In genomic region chr19:34772775-34773174, GRCm38 (mm10) we compare ENCODE assay signal across 9 mouse cellular contexts. TPM values are rescaled to one million over a fixed set of nuclear protein-coding genes. Genes with fewer than 3 reads are reported as not detected.
A peak's percentile ranks its signal among the peaks of the same experiment; 100 is the strongest.
DNase-seq lines count a peak whose midpoint lies in the region; ATAC-seq and TF ChIP-seq lines count a peak whose summit lies in the region.
"Had no signal": no experiment of that assay in that cellular context is flagged by ENCODE, and none has a peak within 500 bp of the region (broad histone marks: within the 10 kb centered on the region; RNA-seq: fewer than 3 reads in every experiment).

No protein-coding gene starts in this region.

- no peaks in the 10 kb centered on the region for H3K27me3 ChIP-seq in heart, adult 2 months (ENCODE audit: control insufficient read depth, insufficient read depth, low read length)
- H3K27me3 ChIP-seq in heart, embryonic 10.5 days (ENCODE audit: insufficient read depth, poor library complexity, severe bottlenecking), result no peaks in the 10 kb centered on the region
- H3K27me3 ChIP-seq in lung, embryonic 14.5 days (ENCODE audit: insufficient read depth, low read length), result no peaks in the 10 kb centered on the region
- H3K27me3 ChIP-seq in stomach, embryonic 16.5 days (ENCODE audit: control insufficient read depth, insufficient read depth, low read length), result no peaks in the 10 kb centered on the region
- H3K27me3 ChIP-seq: lung, embryonic 15.5 days had no signal

- no peak for TF ChIP-seq POLR2A in heart, adult 2 months (IDR thresholded peaks at IDR 0.05; ENCODE audit: insufficient read depth, low read depth, low read length)
- no peak for TF ChIP-seq POLR2A in brain, embryonic 14.5 days (IDR thresholded peaks at IDR 0.05; ENCODE audit: borderline replicate concordance, extremely low read depth, insufficient read depth, insufficient read length, poor library complexity, severe bottlenecking)

- H3K9me3 ChIP-seq in heart, embryonic 10.5 days, result no peaks in the 10 kb centered on the region
- H3K9me3 ChIP-seq in lung, embryonic 14.5 days (ENCODE audit: low read depth, low read length), result no peaks in the 10 kb centered on the region
- H3K9me3 ChIP-seq in stomach, embryonic 16.5 days (replicated peaks; ENCODE audit: control insufficient read depth, low read length), result no peaks in the 10 kb centered on the region
- H3K9me3 ChIP-seq: lung, embryonic 15.5 days had no signal

- ATAC-seq in lung, embryonic 14.5 days (ENCODE audit: insufficient read depth), result 0 out of 2 replicates have a peak, but pooled peaks have one; percentile 44
- peak; percentile 25; the same call in 1 of the 2 replicates for ATAC-seq in stomach, embryonic 16.5 days (ENCODE audit: insufficient read depth, low FRiP score)

- no peak overlapping the region for H3K4me2 ChIP-seq in lung, embryonic 14.5 days
- no peak overlapping the region for H3K4me2 ChIP-seq in stomach, embryonic 16.5 days (ENCODE audit: low read depth, low read length)
- H3K4me2 ChIP-seq: lung, embryonic 15.5 days had no signal

- no peaks in the 10 kb centered on the region; the same call in 1 of the 2 replicates for H3K4me1 ChIP-seq in heart, adult 2 months (ENCODE audit: control insufficient read depth, insufficient read depth, low read length)
- no peaks in the 10 kb centered on the region for H3K4me1 ChIP-seq in heart, embryonic 10.5 days
- H3K4me1 ChIP-seq in lung, embryonic 14.5 days (ENCODE audit: insufficient read depth), result no peaks in the 10 kb centered on the region
- H3K4me1 ChIP-seq in stomach, embryonic 16.5 days (ENCODE audit: control insufficient read depth, insufficient read depth, low read length), result no peaks in the 10 kb centered on the region
- H3K4me1 ChIP-seq: lung, embryonic 15.5 days had no signal

- peak; percentile 95 for TF ChIP-seq CTCF in heart, adult 2 months (IDR thresholded peaks at IDR 0.05)
- TF ChIP-seq CTCF in brain, embryonic 14.5 days (IDR thresholded peaks at IDR 0.05; ENCODE audit: borderline replicate concordance, extremely low read depth, insufficient read depth, insufficient read length), result peak; percentile 70; the same call in 1 of the 2 replicates
- peak; percentile 87 for TF ChIP-seq CTCF in lung, embryonic 14.5 days (IDR thresholded peaks at IDR 0.05; ENCODE audit: low read depth)

- intact Hi-C loops in heart, adult 2 months (cut with DNase I), result loop anchor here (1.0 to 10.0 kb wide), 4 partner anchors 85 to 440 kb away; no protein-coding TSS in a partner anchor

- no peaks in the 10 kb centered on the region for H3K79me2 ChIP-seq in heart, adult 2 months (replicated peaks; ENCODE audit: control insufficient read depth, insufficient read depth, low read length)

- DNase-seq in heart, adult 2 months, result peak; percentile 26 to 30
- DNase-seq in heart, embryonic 10.5 days (ENCODE audit: low spot score), result no peak
- peak; percentile 22 for DNase-seq in CD4-positive helper T cell, adult 2 months (ENCODE audit: low read depth, low spot score)
- DNase-seq in brain, embryonic 14.5 days (ENCODE audit: low read depth), result peak; percentile 73
- peak; percentile 62 for DNase-seq in forelimb bud, embryonic 11.5 days (ENCODE audit: low read depth, low spot score)
- DNase-seq in kidney, postnatal 4 days, result peak; percentile 64 to 74
- DNase-seq in lung, embryonic 14.5 days, result peak; percentile 91

- H3K36me3 ChIP-seq in heart, adult 2 months (ENCODE audit: control insufficient read depth, insufficient read depth, low read length), result no peaks in the 10 kb centered on the region
- H3K36me3 ChIP-seq in heart, embryonic 10.5 days, result no peaks in the 10 kb centered on the region
- no peaks in the 10 kb centered on the region for H3K36me3 ChIP-seq in lung, embryonic 14.5 days (ENCODE audit: insufficient read depth)
- H3K36me3 ChIP-seq in stomach, embryonic 16.5 days (ENCODE audit: control insufficient read depth, insufficient read depth, low read length), result no peaks in the 10 kb centered on the region
- H3K36me3 ChIP-seq: lung, embryonic 15.5 days had no signal

- TF ChIP-seq EP300 in heart, adult 2 months (IDR thresholded peaks at IDR 0.05; ENCODE audit: insufficient read depth, low read depth, low read length), result no peak

- H3K4me3 ChIP-seq in heart, adult 2 months, result no peak overlapping the region
- H3K4me3 ChIP-seq in heart, embryonic 10.5 days, result no peak overlapping the region
- H3K4me3 ChIP-seq in lung, embryonic 14.5 days (ENCODE audit: low read depth, low read length), result no peak overlapping the region
- no peak overlapping the region for H3K4me3 ChIP-seq in stomach, embryonic 16.5 days (replicated peaks; ENCODE audit: low read length)
- H3K4me3 ChIP-seq: lung, embryonic 15.5 days had no signal

- H3K9ac ChIP-seq in heart, adult 2 months (ENCODE audit: low read depth, low read length), result no peak overlapping the region
- no peak overlapping the region for H3K9ac ChIP-seq in lung, embryonic 14.5 days
- no peak overlapping the region for H3K9ac ChIP-seq in stomach, embryonic 16.5 days (ENCODE audit: low read length)
- H3K9ac ChIP-seq: lung, embryonic 15.5 days had no signal

- H3K27ac ChIP-seq in heart, adult 2 months, result no peak overlapping the region
- H3K27ac ChIP-seq in heart, embryonic 10.5 days, result no peak overlapping the region
- no peak overlapping the region for H3K27ac ChIP-seq in lung, embryonic 14.5 days (ENCODE audit: low read depth)
- no peak overlapping the region for H3K27ac ChIP-seq in stomach, embryonic 16.5 days (ENCODE audit: low read length)
- H3K27ac ChIP-seq: lung, embryonic 15.5 days had no signal

- WGBS in heart, adult 2 months, result 25% methylated on average over 6 of the region's 6 CpGs
- 23% methylated on average over 6 of the region's 6 CpGs for WGBS in heart, embryonic 10.5 days
- WGBS in lung, embryonic 14.5 days, result 20% methylated on average over 6 of the region's 6 CpGs
- 17% methylated on average over 6 of the region's 6 CpGs for WGBS in stomach, embryonic 16.5 days

RNA-seq across cellular contexts. Expression of gene Slc16a12, which starts 25.7 kb away (rescaled TPM):
- 1 to 10 TPM; 2.0 to 2.7 TPM for total RNA-seq in heart, adult 2 months (2021)
- 1.7 and 3.3 TPM in 2 replicates for polyA plus RNA-seq in heart, adult 2 months (2012; rRNA removed)
- 19.3 and 35.1 TPM in 2 replicates for polyA plus RNA-seq in heart, embryonic 10.5 days (2016; fragmentation: Nextera tagmentation; extraction: Ambion mirVana)
- polyA plus RNA-seq in brain, embryonic 14.5 days (2012; rRNA removed), result 2.2 and 2.8 TPM in 2 replicates
- polyA plus RNA-seq in lung, embryonic 14.5 days (2014; fragmentation: Nextera tagmentation; extraction: Ambion mirVana), result 13.4 and 15.4 TPM in 2 replicates
- polyA plus RNA-seq in stomach, embryonic 16.5 days (2015; fragmentation: Nextera tagmentation; extraction: Ambion mirVana), result 4.9 and 5.7 TPM in 2 replicates
